Mouse (Mus musculus) testis, adult 2 months (tissue): ENCODE results near the gene Evi2a.

Experiments used
- CTCF ChIP-seq: fragments of 200-500 bp; IDR thresholded peaks from 2 replicates; pipeline ENCODE4 v1.5.1; 2012; ENCODE audit warnings: low read depth, mild to moderate bottlenecking, inconsistent platforms, low read length, moderate library complexity; ENCODE audit not compliant: control insufficient read depth, insufficient read depth, insufficient replicate concordance
- POLR2A ChIP-seq: fragments of 200-500 bp; IDR thresholded peaks from 2 replicates; pipeline ENCODE4 v1.6.1; 2012; ENCODE audit warnings: low read depth, mild to moderate bottlenecking, inconsistent platforms, low read length, moderate library complexity; ENCODE audit not compliant: control insufficient read depth

DNA sequence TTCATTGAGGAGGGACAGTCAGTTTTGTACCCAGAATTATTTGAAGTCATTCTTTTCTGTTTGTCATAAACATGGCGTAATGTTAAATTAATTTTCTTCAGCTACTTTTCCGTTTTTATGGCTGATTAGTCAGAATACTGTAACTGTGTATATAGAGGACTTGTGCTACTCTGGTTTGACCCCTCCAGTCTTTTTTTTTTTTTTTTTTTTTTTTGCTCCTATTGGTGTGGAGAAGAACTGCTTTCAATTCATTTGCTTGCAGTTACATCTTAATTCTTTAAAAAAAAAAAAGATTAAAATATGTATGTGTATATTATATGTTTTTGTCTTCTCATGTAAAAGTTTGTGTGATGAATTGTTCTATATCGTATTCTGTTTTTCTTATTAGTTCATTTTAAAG is 18.4 kb downstream of the Evi2a start:
- TF ChIP-seq POLR2A (no peak), CTCF (no peak)
